Mouse (Mus musculus): Measurements from ENCODE around the gene Itgb5.

Gene Itgb5

GRCm38 (mm10) chr16:33989106-33989505, 159.6 kb downstream of the Itgb5 start:
- no peak for TF ChIP-seq GATA4 (IDR thresholded peaks at IDR 0.05; ENCODE audit: insufficient replicate concordance, low read length)

- TF ChIP-seq GATA4 (IDR thresholded peaks at IDR 0.05; ENCODE audit: insufficient replicate concordance, low read length) = no peak
Measured at GRCm38 (mm10) chr16:33990712-33991111, 161.2 kb downstream of the Itgb5 start.

GRCm38 (mm10) chr16:33994321-33994720, 164.9 kb downstream of the Itgb5 start:
- no peak for TF ChIP-seq GATA4 (IDR thresholded peaks at IDR 0.05; ENCODE audit: insufficient replicate concordance, low read length)

- TF ChIP-seq GATA4 (IDR thresholded peaks at IDR 0.05; ENCODE audit: insufficient replicate concordance, low read length) = no peak
Measured at GRCm38 (mm10) chr16:33995496-33995895, 166.0 kb downstream of the Itgb5 start.

GRCm38 (mm10) chr16:33996030-33996429, 166.6 kb downstream of the Itgb5 start:
- no peak for TF ChIP-seq GATA4 (IDR thresholded peaks at IDR 0.05; ENCODE audit: insufficient replicate concordance, low read length)

- TF ChIP-seq GATA4 (IDR thresholded peaks at IDR 0.05; ENCODE audit: insufficient replicate concordance, low read length) = no peak
Measured at GRCm38 (mm10) chr16:33998011-33998410, 168.5 kb downstream of the Itgb5 start.

Measured in liver, adult (tissue).